Mouse (Mus musculus): ENCODE results near the gene Galnt13. TPM values are rescaled to one million over a fixed set of nuclear protein-coding genes. Genes with fewer than 3 reads are reported as not detected.
"Not testable (repeated sequence)": the region's sequence is repeated elsewhere in the genome, so short reads cannot be mapped to it uniquely, and the experiment has no call there.

Gene Galnt13
- polyA plus RNA-seq, 1 experiment from 2014 or later, result 1.7 TPM

DNA sequence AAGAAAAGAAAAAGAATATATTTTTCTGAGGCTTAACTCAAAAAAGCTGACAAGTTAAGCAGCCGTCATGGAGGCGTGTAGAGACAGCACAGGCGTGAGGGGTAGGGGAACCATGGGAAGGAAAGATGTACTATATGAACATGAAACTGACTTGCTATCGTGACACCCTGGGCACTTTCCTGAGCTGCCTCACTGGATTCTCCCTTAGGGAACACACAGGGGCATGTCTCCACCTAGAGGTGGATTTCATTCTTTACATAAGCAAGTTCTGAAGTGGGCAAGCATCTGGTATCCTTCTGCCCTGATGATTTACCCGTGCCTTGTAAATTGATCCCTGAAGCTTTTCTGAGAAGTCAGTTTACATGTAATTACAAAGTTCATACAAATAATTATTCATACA is 586.4 kb downstream of the Galnt13 start:
- not testable (repeated sequence) for H3K4me3 ChIP-seq (ENCODE audit: low read depth, low read length); H3K27ac ChIP-seq (ENCODE audit: low read depth, low read length); H3K4me2 ChIP-seq (ENCODE audit: low read length); H3K9ac ChIP-seq (ENCODE audit: low read length); H3K27me3 ChIP-seq (replicated peaks; ENCODE audit: control insufficient read depth, insufficient read depth, low read length); H3K36me3 ChIP-seq (ENCODE audit: control insufficient read depth, insufficient read depth, low read length); H3K4me1 ChIP-seq (ENCODE audit: control insufficient read depth, insufficient read depth, low read length); DNase-seq (ENCODE audit: low spot score); H3K9me3 ChIP-seq (replicated peaks; ENCODE audit: control insufficient read depth, low read length)
- peak; percentile 75 for ATAC-seq
- WGBS, result no CpG with 5 or more reads among the region's 5 CpGs

DNA sequence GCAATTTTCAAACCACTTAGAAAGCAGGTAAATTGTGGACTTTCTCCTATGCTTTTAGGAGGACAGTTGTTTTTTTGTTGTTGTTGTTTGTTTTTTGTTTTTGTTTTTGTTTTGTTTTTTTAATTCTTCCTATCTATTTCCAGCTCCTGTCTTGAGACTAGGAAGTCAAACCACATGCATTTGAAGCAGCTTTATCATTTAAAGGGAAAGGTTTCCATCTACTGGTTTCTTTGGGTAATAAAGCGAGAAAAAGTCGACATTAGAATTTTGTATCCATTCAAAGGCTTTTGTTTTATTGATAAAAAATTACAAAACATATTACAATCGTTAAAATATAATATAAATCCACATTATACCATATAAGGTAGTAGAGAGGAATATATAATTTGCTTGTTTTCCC is 598.5 kb downstream of the Galnt13 start:
- H3K9ac ChIP-seq (ENCODE audit: low read length), result no peak overlapping the region
- no peaks in the 10 kb centered on the region for H3K27me3 ChIP-seq (replicated peaks; ENCODE audit: control insufficient read depth, insufficient read depth, low read length)
- no peaks in the 10 kb centered on the region for H3K4me1 ChIP-seq (ENCODE audit: control insufficient read depth, insufficient read depth, low read length)
- WGBS, result 73% methylated on average over 3 of the region's 3 CpGs
- no peak overlapping the region for H3K4me3 ChIP-seq (ENCODE audit: low read depth, low read length)
- H3K36me3 ChIP-seq (ENCODE audit: control insufficient read depth, insufficient read depth, low read length), result no peaks in the 10 kb centered on the region
- H3K27ac ChIP-seq (ENCODE audit: low read depth, low read length), result no peak overlapping the region
- DNase-seq (ENCODE audit: low spot score) (peak; percentile 49), ATAC-seq (no peak)
- H3K9me3 ChIP-seq (replicated peaks; ENCODE audit: control insufficient read depth, low read length), result no peaks in the 10 kb centered on the region
- no peak overlapping the region for H3K4me2 ChIP-seq (ENCODE audit: low read length)

DNA sequence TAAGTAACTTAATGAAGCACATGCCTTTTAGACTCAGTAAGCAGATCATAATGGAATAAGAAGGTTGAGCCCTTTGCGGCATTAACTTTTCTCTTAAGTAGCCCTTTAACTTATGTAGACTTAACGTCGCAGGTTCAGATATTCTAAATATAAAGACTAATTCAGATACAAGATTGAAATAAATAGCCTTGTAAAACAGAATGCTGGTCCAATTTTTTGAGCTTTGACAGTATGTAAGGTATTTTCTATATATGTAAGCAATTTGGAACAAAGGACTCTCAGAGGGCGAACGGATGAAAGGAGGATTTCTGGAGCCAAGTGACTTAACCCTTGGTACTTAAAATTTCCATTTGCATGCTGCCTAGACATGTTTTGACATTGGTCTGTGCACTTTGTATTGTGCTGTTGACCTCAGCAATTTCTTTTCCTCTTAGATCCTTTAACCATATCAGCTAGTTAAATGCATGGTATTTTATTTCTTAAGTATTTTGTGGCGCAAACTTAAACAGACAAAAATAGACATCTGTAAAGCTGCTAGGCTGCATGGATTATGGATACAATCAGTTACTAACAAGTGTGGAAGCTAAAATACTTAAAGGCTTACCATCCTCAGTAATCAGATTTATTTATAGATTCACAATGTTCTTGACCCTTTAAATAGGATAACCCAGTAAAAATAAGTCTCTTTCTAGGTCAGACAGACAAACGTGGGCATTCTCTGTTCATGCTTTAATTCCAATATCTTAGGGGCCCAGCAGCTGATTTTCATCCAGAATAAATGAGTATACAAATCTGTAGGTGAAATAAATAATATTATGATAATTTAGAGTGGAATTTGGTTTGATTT is 629.6 kb downstream of the Galnt13 start:
- H3K36me3 ChIP-seq (ENCODE audit: control insufficient read depth, insufficient read depth, low read length), result no peaks in the 10 kb centered on the region
- no peak for ATAC-seq
- H3K9ac ChIP-seq (ENCODE audit: low read length), result no peak overlapping the region
- no peaks in the 10 kb centered on the region for H3K9me3 ChIP-seq (replicated peaks; ENCODE audit: control insufficient read depth, low read length)
- 13% methylated on average over 7 of the region's 7 CpGs for WGBS
- no peaks in the 10 kb centered on the region for H3K27me3 ChIP-seq (replicated peaks; ENCODE audit: control insufficient read depth, insufficient read depth, low read length)
- peak; percentile 9 for DNase-seq (ENCODE audit: low spot score)
- no peak overlapping the region for H3K4me2 ChIP-seq (ENCODE audit: low read length)
- H3K4me3 ChIP-seq (ENCODE audit: low read depth, low read length), result no peak overlapping the region
- H3K4me1 ChIP-seq (ENCODE audit: control insufficient read depth, insufficient read depth, low read length), result no peaks in the 10 kb centered on the region
- H3K27ac ChIP-seq (ENCODE audit: low read depth, low read length), result no peak overlapping the region

DNA sequence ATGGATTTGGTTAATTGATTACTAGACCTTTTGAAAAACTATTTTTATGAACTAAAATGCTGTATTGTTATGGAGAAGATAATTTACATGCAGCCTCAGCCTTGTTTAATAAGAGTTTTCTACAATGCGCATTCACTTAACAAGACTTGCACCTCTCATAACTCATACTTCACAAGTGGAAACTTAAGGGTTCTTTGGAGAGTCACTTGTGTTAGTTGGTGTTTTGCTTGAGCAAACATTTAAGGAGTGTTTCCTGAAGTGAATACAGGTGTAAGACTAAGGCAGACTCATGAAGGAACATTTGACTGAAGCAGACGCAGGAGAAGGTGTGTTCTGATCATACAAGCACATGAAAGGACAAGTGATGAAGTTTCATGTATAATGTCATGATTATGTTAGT is 649.5 kb downstream of the Galnt13 start:
- WGBS, result 88% methylated on average over 2 of the region's 2 CpGs
- no peaks in the 10 kb centered on the region for H3K9me3 ChIP-seq (replicated peaks; ENCODE audit: control insufficient read depth, low read length)
- H3K4me3 ChIP-seq (ENCODE audit: low read depth, low read length), result no peak overlapping the region
- H3K36me3 ChIP-seq (ENCODE audit: control insufficient read depth, insufficient read depth, low read length), result no peaks in the 10 kb centered on the region
- H3K4me1 ChIP-seq (ENCODE audit: control insufficient read depth, insufficient read depth, low read length), result no peaks in the 10 kb centered on the region
- no peak for DNase-seq (ENCODE audit: low spot score)
- no peak overlapping the region for H3K4me2 ChIP-seq (ENCODE audit: low read length)
- H3K27ac ChIP-seq (ENCODE audit: low read depth, low read length), result no peak overlapping the region
- no peaks in the 10 kb centered on the region for H3K27me3 ChIP-seq (replicated peaks; ENCODE audit: control insufficient read depth, insufficient read depth, low read length)
- no peak overlapping the region for H3K9ac ChIP-seq (ENCODE audit: low read length)
- ATAC-seq, result no peak

DNA sequence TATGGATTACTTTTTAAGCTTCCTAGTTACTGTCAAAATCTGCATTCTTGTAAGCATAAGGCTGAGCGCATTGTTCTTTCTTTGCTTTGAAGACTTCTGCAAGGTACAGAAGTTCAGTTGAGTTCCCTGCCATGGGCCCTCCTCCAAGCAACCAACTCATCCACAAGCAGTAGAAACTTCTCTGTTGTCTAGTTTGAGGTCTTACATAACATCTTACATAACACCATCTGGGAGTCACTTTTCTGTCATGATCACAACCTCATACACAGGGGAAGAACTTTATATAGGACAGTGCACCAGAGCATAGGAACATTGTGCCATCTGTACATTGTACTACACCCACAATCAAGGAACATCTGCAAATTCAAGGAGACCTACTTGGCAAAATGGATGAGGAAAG is 651.9 kb downstream of the Galnt13 start:
- H3K9me3 ChIP-seq (replicated peaks; ENCODE audit: control insufficient read depth, low read length), result no peaks in the 10 kb centered on the region
- peaks cover 2% of the 10 kb centered on the region; the same call in 1 of the 2 replicates for H3K4me1 ChIP-seq (ENCODE audit: control insufficient read depth, insufficient read depth, low read length)
- no peaks in the 10 kb centered on the region for H3K36me3 ChIP-seq (ENCODE audit: control insufficient read depth, insufficient read depth, low read length)
- no peak overlapping the region for H3K4me3 ChIP-seq (ENCODE audit: low read depth, low read length)
- WGBS, result 97% methylated on average over 1 of the region's 1 CpGs
- H3K27me3 ChIP-seq (replicated peaks; ENCODE audit: control insufficient read depth, insufficient read depth, low read length), result no peaks in the 10 kb centered on the region
- no peak for ATAC-seq
- DNase-seq (ENCODE audit: low spot score), result no peak
- H3K9ac ChIP-seq (ENCODE audit: low read length), result no peak overlapping the region
- no peak overlapping the region for H3K4me2 ChIP-seq (ENCODE audit: low read length)
- no peak overlapping the region for H3K27ac ChIP-seq (ENCODE audit: low read depth, low read length)

DNA sequence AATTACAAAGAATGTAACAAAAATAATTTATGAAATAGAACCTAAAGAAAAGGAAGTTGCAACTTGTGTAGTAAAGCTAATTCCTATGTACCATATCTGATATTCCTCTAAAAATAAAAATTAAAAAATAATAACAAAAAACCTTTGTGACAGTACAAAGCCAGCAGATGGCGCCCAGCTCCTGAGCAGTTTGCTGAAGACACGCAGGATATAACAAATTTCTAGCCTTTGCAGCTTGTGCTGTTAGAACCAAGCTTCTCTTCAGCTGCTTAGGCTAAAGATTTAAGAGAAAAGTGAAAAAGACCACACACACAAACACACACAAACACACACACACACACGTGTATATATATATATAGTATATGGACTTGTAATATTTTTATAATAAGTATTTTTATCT is 654.2 kb downstream of the Galnt13 start:
- H3K36me3 ChIP-seq (ENCODE audit: control insufficient read depth, insufficient read depth, low read length), result no peaks in the 10 kb centered on the region
- H3K9me3 ChIP-seq (replicated peaks; ENCODE audit: control insufficient read depth, low read length), result no peaks in the 10 kb centered on the region
- ATAC-seq (peak; percentile 63), DNase-seq (ENCODE audit: low spot score) (peak; percentile 81)
- H3K4me2 ChIP-seq (ENCODE audit: low read length), result no peak overlapping the region
- no peaks in the 10 kb centered on the region for H3K27me3 ChIP-seq (replicated peaks; ENCODE audit: control insufficient read depth, insufficient read depth, low read length)
- H3K27ac ChIP-seq (ENCODE audit: low read depth, low read length), result no peak overlapping the region
- H3K4me3 ChIP-seq (ENCODE audit: low read depth, low read length), result no peak overlapping the region
- WGBS, result 19% methylated on average over 3 of the region's 3 CpGs
- H3K4me1 ChIP-seq (ENCODE audit: control insufficient read depth, insufficient read depth, low read length), result peaks cover 2% of the 10 kb centered on the region; the same call in 1 of the 2 replicates
- H3K9ac ChIP-seq (ENCODE audit: low read length), result no peak overlapping the region

DNA sequence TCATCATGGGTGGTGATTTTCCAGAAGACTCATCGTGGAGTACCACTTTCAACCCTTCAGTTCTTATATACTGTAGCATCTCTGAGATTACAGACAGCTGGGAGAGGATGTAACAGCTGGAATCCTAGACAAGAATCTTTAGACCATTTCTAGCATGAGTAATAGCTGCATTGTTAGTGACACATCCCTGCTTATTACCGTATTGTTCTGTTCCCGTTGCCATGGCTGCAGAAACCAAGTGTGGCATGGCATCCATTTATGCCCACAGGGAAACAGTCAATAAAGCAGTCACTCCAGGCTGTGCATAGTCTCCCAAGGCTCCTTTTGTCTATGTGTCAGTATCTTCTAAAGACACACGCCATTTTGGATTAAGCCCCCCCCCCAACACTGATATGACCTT is 655.4 kb downstream of the Galnt13 start:
- ATAC-seq, result peak; percentile 75
- peak; percentile 55 for DNase-seq (ENCODE audit: low spot score)
- 16% methylated on average over 4 of the region's 4 CpGs for WGBS
- H3K9me3 ChIP-seq (replicated peaks; ENCODE audit: control insufficient read depth, low read length), result no peaks in the 10 kb centered on the region
- H3K9ac ChIP-seq (ENCODE audit: low read length), result no peak overlapping the region
- no peaks in the 10 kb centered on the region for H3K27me3 ChIP-seq (replicated peaks; ENCODE audit: control insufficient read depth, insufficient read depth, low read length)
- H3K4me3 ChIP-seq (ENCODE audit: low read depth, low read length), result no peak overlapping the region
- peaks cover 2% of the 10 kb centered on the region; the same call in 1 of the 2 replicates for H3K4me1 ChIP-seq (ENCODE audit: control insufficient read depth, insufficient read depth, low read length)
- no peak overlapping the region for H3K4me2 ChIP-seq (ENCODE audit: low read length)
- H3K27ac ChIP-seq (ENCODE audit: low read depth, low read length), result no peak overlapping the region
- H3K36me3 ChIP-seq (ENCODE audit: control insufficient read depth, insufficient read depth, low read length), result no peaks in the 10 kb centered on the region

DNA sequence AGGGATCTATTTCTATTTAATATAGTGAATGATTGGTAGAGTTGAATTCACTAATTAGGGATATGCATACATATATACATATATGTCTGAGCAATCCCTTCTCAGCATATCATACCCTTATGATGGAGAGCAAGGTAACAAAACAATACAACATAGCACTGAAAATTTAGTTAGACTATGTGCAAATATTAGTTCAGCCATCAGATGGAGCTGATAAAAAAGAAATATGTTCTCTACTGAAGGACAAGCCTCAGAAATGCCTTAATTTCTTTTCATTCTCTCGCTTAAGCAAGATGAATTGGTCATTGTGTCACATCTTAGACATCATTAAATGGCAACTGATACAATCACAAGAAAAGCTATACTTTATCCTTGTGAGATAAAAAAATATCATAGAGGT is 663.0 kb downstream of the Galnt13 start:
- Histone ChIP-seq H3K27ac (ENCODE audit: low read depth, low read length) (no peak overlapping the region), H3K36me3 (ENCODE audit: control insufficient read depth, insufficient read depth, low read length) (no peaks in the 10 kb centered on the region), H3K4me1 (ENCODE audit: control insufficient read depth, insufficient read depth, low read length) (no peaks in the 10 kb centered on the region), H3K9ac (ENCODE audit: low read length) (no peak overlapping the region), H3K27me3 (replicated peaks; ENCODE audit: control insufficient read depth, insufficient read depth, low read length) (no peaks in the 10 kb centered on the region), H3K9me3 (replicated peaks; ENCODE audit: control insufficient read depth, low read length) (no peaks in the 10 kb centered on the region), H3K4me3 (ENCODE audit: low read depth, low read length) (no peak overlapping the region), H3K4me2 (ENCODE audit: low read length) (no peak overlapping the region)
- no peak for ATAC-seq
- WGBS, result 83% methylated on average over 1 of the region's 1 CpGs
- DNase-seq (ENCODE audit: low spot score), result peak; percentile 25

DNA sequence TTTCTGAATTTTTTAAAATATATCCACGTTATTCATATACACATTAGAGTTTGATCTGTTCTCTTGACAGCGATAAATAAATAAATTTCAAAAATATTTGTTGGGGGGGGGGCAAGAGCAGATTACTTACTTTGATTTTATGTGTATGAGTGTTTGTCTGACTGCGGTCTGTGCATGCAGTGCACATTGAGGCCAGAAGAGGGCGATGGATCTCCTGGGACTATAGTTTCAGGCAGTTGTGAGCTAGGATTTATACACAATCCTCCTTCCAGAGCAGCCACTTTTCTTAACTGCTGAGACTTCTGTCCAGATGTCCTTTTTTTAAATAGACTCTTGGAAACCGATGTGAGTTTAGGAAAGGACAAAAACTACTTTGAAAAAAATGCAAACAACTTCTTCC is 665.2 kb downstream of the Galnt13 start:
- WGBS, result 69% methylated on average over 5 of the region's 5 CpGs
- Histone ChIP-seq H3K9me3 (replicated peaks; ENCODE audit: control insufficient read depth, low read length) (no peaks in the 10 kb centered on the region), H3K4me3 (ENCODE audit: low read depth, low read length) (no peak overlapping the region), H3K4me1 (ENCODE audit: control insufficient read depth, insufficient read depth, low read length) (no peaks in the 10 kb centered on the region), H3K27me3 (replicated peaks; ENCODE audit: control insufficient read depth, insufficient read depth, low read length) (no peaks in the 10 kb centered on the region), H3K27ac (ENCODE audit: low read depth, low read length) (no peak overlapping the region), H3K9ac (ENCODE audit: low read length) (no peak overlapping the region), H3K36me3 (ENCODE audit: control insufficient read depth, insufficient read depth, low read length) (no peaks in the 10 kb centered on the region), H3K4me2 (ENCODE audit: low read length) (no peak overlapping the region)
- ATAC-seq (no peak), DNase-seq (ENCODE audit: low spot score) (no peak)
